Mouse (Mus musculus): ENCODE measurements around the gene Amn1. TPM values are rescaled to one million over a fixed set of nuclear protein-coding genes. Genes with fewer than 3 reads are reported as not detected.
A peak's percentile ranks its signal among the peaks of the same experiment; 100 is the strongest.

The Amn1 gene
- total RNA-seq, 2 experiments from 2014 or later, result 10.0 to 12.5 TPM

DNA sequence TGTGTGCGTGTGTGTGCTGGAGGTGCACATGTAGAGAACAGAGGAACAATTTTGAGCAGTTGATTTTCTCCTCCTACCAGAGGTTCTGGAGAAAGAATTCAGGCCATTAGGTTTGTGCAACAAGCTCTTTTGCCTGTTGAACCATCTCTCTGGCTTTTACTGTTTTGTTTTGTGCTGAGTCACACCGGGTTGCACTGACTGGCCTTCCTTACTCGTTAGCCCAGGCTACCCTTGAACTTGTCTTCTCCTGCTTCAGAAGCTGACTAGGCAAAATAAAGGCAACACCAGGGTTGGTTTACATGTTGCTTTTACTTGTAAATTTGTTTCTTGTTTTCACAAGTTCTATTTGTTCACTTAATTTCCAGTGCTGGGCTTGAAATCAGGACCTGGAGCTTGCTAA, 65.5 kb downstream of the Amn1 start:
- intact Hi-C loops (cut with DNase I; ENCODE audit: low total_unique reads), result no loop called here

DNA sequence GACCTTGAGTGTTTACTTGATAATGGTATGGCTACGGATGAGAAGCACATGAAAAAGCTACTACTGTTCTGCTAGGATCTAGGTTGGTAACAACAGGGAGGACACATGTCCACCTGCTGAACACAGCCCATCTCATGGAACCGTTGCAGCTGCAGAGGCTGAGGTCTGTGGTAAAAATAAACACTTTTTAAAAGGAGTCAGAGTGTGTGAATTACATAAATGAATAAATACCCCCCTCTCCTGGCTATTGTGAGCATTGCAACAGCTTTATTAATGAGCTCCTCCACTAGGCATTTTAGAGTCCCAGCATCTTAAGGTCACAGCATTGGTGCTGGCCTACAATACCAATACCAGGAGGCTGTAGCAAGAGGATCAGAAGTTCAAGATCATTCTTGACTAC, 68.7 kb downstream of the Amn1 start:
- intact Hi-C loops (cut with DNase I; ENCODE audit: low total_unique reads), result loop anchor here (5.0 kb wide), 1 partner anchor 63 kb away; no protein-coding TSS in a partner anchor
- DNase-seq, result peak; percentile 17

More for the DNA sequence above, 65.5 kb downstream of the Amn1 start:
- no peak for DNase-seq

DNA sequence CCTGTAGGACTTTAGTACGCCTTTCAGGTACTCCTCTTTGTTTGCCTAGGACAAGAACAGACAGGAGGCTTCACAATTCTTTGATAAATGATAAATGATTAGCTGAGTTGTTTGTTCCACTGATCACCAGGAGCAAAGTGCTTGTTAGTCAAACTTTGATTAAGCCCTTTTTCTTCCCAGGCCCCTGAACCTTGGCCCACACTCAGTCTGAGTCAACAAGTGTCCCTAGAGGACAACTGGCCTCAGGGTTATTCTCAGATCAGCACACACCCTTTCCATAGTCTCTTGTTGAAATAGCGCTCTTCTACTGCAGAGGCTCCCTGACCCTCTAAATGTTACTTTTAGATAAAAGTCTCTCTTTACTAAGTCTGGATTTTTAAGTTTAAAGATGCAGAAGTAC, 69.6 kb downstream of the Amn1 start:
- intact Hi-C loops (cut with DNase I; ENCODE audit: low total_unique reads), result loop anchor here (5.0 kb wide), 1 partner anchor 62 kb away; no protein-coding TSS in a partner anchor
- peak; percentile 29 for DNase-seq

DNA sequence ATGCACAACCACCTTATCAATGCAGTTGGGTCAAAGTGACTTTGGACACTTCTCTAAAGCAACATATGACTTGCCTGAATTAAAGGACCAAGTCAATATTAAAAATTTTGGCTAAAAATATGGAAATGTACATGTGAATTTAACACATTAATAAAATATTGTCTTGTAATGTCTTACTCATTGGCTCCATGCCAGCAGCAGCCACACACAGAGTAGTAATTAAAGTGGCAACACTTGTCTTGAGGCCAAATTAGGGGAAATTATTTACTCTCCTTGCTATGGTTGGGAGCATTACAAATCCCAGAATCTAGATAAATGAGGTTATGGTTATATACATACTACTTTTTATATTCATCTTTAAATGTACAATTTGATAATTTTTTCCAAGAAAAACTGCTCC, 71.5 kb downstream of the Amn1 start:
- intact Hi-C loops (cut with DNase I; ENCODE audit: low total_unique reads), result loop anchor here (2.0 to 5.0 kb wide), 2 partner anchors 60 to 104 kb away; no protein-coding TSS in a partner anchor
- no peak for DNase-seq

DNA sequence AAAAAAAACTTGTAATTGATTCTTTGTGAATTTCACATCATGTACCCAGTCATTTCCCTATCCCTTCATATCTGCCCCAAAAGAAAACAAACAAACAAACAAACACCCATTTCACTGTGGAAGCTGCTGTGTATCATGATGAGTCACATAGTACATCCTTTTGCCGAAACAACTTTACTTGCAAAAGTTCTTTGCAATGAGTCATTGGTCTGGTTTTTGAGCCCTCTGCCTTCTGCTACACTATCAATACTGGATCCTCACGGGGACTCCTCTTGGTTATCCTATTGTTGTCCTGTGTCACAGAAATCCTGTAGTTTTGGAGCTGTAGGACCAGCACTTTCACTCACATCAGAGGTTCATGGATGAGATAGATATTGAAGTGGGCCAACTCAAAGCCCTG, 79.6 kb downstream of the Amn1 start:
- intact Hi-C loops (cut with DNase I; ENCODE audit: low total_unique reads), result no loop called here
- no peak for DNase-seq

DNA sequence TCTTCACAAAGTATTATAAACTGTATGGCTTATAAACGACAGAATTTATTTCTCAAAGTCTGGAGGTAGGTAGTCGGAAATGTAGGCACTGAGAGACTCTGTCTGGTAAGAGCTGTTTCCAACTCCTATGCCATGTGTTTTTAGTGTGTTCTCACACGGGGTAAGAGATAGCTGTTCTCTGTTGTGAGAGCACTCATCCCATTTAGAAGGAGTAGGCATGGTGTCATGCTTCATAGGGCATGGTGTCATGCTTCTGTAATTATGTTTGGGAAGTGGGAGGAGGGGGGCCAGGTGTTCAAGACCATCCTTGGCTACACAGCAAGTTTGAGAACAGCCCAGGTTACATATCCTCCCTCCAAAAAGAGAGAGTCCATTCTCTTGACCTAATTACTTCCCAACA, 80.9 kb downstream of the Amn1 start:
- DNase-seq, result no peak
- intact Hi-C loops (cut with DNase I; ENCODE audit: low total_unique reads), result no loop called here

Other genes with a start within 250 kb of the Amn1 start
- gene Sinhcaf, start 242.2 kb downstream of the Amn1 start, total RNA-seq (2021), result 1 to 10 TPM; 2.5 to 2.9 TPM
- gene Dennd5b, start 87.0 kb downstream of the Amn1 start, total RNA-seq (2021), result 1 to 10 TPM; 6.0 to 7.4 TPM
- not detected for gene Gm10203, start 58.5 kb downstream of the Amn1 start, total RNA-seq (2021)
- gene Etfbkmt, start 48.9 kb downstream of the Amn1 start, total RNA-seq (2021), result 10 to 100 TPM in 1 of 2 experiments, 1 to 10 TPM in 1; 7.6 to 15.0 TPM
- gene Resf1, start 120.7 kb upstream of the Amn1 start, total RNA-seq (2021), result 10 to 100 TPM; 14.8 to 22.0 TPM
- 1 to 10 TPM in 1 of 2 experiments, under 1 TPM in 1; 0.71 to 1.5 TPM for gene Bicd1, start 220.2 kb upstream of the Amn1 start, total RNA-seq (2021)

All from gastrocnemius, postnatal 14 days (tissue).